Comparison of ENCODE assay signal across 8 mouse cellular contexts in genomic region chr4:62501964-62502732, GRCm38 (mm10). TPM values are rescaled to one million over a fixed set of nuclear protein-coding genes. Genes with fewer than 3 reads are reported as not detected.
DNase-seq lines count a peak whose midpoint lies in the region; ATAC-seq and TF ChIP-seq lines count a peak whose summit lies in the region.

No protein-coding gene starts in this region.

- H3K36me3 ChIP-seq in intestine, postnatal 0 days (ENCODE audit: control insufficient read depth, insufficient read depth): peaks cover 17% of the 10 kb centered on the region
- peaks cover 4% of the 10 kb centered on the region; the same call in 1 of the 2 replicates for H3K36me3 ChIP-seq in midbrain, embryonic 11.5 days (ENCODE audit: control insufficient read depth, insufficient read depth, low read length)

- no peaks in the 10 kb centered on the region for H3K27me3 ChIP-seq in intestine, postnatal 0 days (replicated peaks; ENCODE audit: control insufficient read depth, insufficient read depth, low read length)
- no peaks in the 10 kb centered on the region for H3K27me3 ChIP-seq in midbrain, embryonic 11.5 days (ENCODE audit: control insufficient read depth, insufficient read depth, low read length)

- intact Hi-C loops in left cerebral cortex, postnatal 4 days (cut with DNase I): no loop called here

- peak overlapping the region; percentile 67 for H3K4me2 ChIP-seq in intestine, postnatal 0 days (replicated peaks; ENCODE audit: low read depth)
- peak overlapping the region; percentile 70 for H3K4me2 ChIP-seq in midbrain, embryonic 11.5 days

- H3K27ac ChIP-seq in intestine, postnatal 0 days (ENCODE audit: low read depth, low read length): peak overlapping the region; percentile 97
- no peak overlapping the region for H3K27ac ChIP-seq in midbrain, embryonic 11.5 days (ENCODE audit: low read depth, low read length)

- no peaks in the 10 kb centered on the region for H3K9me3 ChIP-seq in intestine, postnatal 0 days (ENCODE audit: control insufficient read depth)
- no peaks in the 10 kb centered on the region for H3K9me3 ChIP-seq in midbrain, embryonic 11.5 days (ENCODE audit: control insufficient read depth, low read length)

- peak overlapping the region; percentile 88 for H3K4me3 ChIP-seq in intestine, postnatal 0 days (ENCODE audit: low read depth, low read length)
- H3K4me3 ChIP-seq in midbrain, embryonic 11.5 days (ENCODE audit: low read depth, low read length): peak overlapping the region; percentile 74

- TF ChIP-seq CTCF in intestine, postnatal 0 days (IDR thresholded peaks at IDR 0.05; ENCODE audit: low read depth): no peak

- peak; percentile 94 for DNase-seq in adrenal gland, postnatal 10 days
- DNase-seq in embryo, embryonic 9.5 days (ENCODE audit: extremely low spot score): peak; percentile 94
- DNase-seq in gastrocnemius, postnatal 4 days (ENCODE audit: low spot score in 2 of 2): peak; percentile 75 to 88
- DNase-seq in left cerebral cortex, postnatal 4 days: peak; percentile 91
- DNase-seq in midbrain, embryonic 11.5 days (ENCODE audit: low spot score, missing footprints): peak; percentile 99
- peak; percentile 81 for DNase-seq in right cerebral cortex, postnatal 4 days
- peak; percentile 95 for DNase-seq in yolk sac, embryonic 10.5 days (ENCODE audit: low spot score)

- peak; percentile 83 for ATAC-seq in intestine, postnatal 0 days
- peak; percentile 98 for ATAC-seq in midbrain, embryonic 11.5 days (ENCODE audit: low FRiP score)

- peak overlapping the region; percentile 90 for H3K9ac ChIP-seq in intestine, postnatal 0 days (ENCODE audit: low read depth, low read length)
- H3K9ac ChIP-seq in midbrain, embryonic 11.5 days (ENCODE audit: low read length): peak overlapping the region; percentile 77

- WGBS in intestine, postnatal 0 days: 1% methylated on average over 37 of the region's 38 CpGs
- 2% methylated on average over 38 of the region's 38 CpGs for WGBS in midbrain, embryonic 11.5 days

- H3K4me1 ChIP-seq in intestine, postnatal 0 days (replicated peaks; ENCODE audit: control insufficient read depth, insufficient read depth, low read length): peaks cover 9% of the 10 kb centered on the region; the same call in 1 of the 2 replicates
- H3K4me1 ChIP-seq in midbrain, embryonic 11.5 days (ENCODE audit: control insufficient read depth, insufficient read depth, low read length): peaks cover 4% of the 10 kb centered on the region; the same call in 1 of the 2 replicates

RNA-seq across cellular contexts. Expression of gene Hdhd3, which starts 1.1 kb away (rescaled TPM):
- total RNA-seq in adrenal gland, postnatal 10 days (2021): 10 to 100 TPM; 16.7 to 19.5 TPM
- total RNA-seq in gastrocnemius, postnatal 4 days (2021): 10 to 100 TPM in 1 of 2 experiments, 1 to 10 TPM in 1; 9.0 to 10.5 TPM
- polyA plus RNA-seq in intestine, postnatal 0 days (2015; fragmentation: Nextera tagmentation; extraction: Ambion mirVana): 125 and 145 TPM in 2 replicates
- total RNA-seq in left cerebral cortex, postnatal 4 days (2021): 1 to 10 TPM; 5.7 to 6.6 TPM
- 10.8 and 12.1 TPM in 2 replicates for polyA plus RNA-seq in midbrain, embryonic 11.5 days (2014; fragmentation: Nextera tagmentation; extraction: Ambion mirVana)

RNA-seq across cellular contexts. Expression of gene Alad, which starts 17.6 kb away (rescaled TPM):
- 100 to 1,000 TPM; 110 to 122 TPM for total RNA-seq in adrenal gland, postnatal 10 days (2021)
- 10 to 100 TPM; 34.0 to 41.1 TPM for total RNA-seq in gastrocnemius, postnatal 4 days (2021)
- polyA plus RNA-seq in intestine, postnatal 0 days (2015; fragmentation: Nextera tagmentation; extraction: Ambion mirVana): 156 and 168 TPM in 2 replicates
- total RNA-seq in left cerebral cortex, postnatal 4 days (2021): 10 to 100 TPM; 35.3 to 36.8 TPM
- polyA plus RNA-seq in midbrain, embryonic 11.5 days (2014; fragmentation: Nextera tagmentation; extraction: Ambion mirVana): 86.8 and 90.8 TPM in 2 replicates

RNA-seq across cellular contexts. Expression of gene Bspry, which starts 22.3 kb away (rescaled TPM):
- total RNA-seq in adrenal gland, postnatal 10 days (2021): 1 to 10 TPM in 1 of 2 experiments, under 1 TPM in 1; 0.93 to 1.1 TPM
- total RNA-seq in gastrocnemius, postnatal 4 days (2021): 1 to 10 TPM; 1.1 to 1.7 TPM
- polyA plus RNA-seq in intestine, postnatal 0 days (2015; fragmentation: Nextera tagmentation; extraction: Ambion mirVana): 14.7 and 20.5 TPM in 2 replicates
- under 1 TPM; 0.36 TPM for total RNA-seq in left cerebral cortex, postnatal 4 days (2021)
- 0.46 and 0.66 TPM in 2 replicates for polyA plus RNA-seq in midbrain, embryonic 11.5 days (2014; fragmentation: Nextera tagmentation; extraction: Ambion mirVana)

RNA-seq across cellular contexts. Expression of gene Pole3, which starts 22.7 kb away (rescaled TPM):
- total RNA-seq in adrenal gland, postnatal 10 days (2021): 10 to 100 TPM; 40.3 to 46.7 TPM
- 10 to 100 TPM; 27.8 to 31.3 TPM for total RNA-seq in gastrocnemius, postnatal 4 days (2021)
- polyA plus RNA-seq in intestine, postnatal 0 days (2015; fragmentation: Nextera tagmentation; extraction: Ambion mirVana): 38.0 TPM in 2 replicates
- total RNA-seq in left cerebral cortex, postnatal 4 days (2021): 10 to 100 TPM; 32.4 to 36.6 TPM
- polyA plus RNA-seq in midbrain, embryonic 11.5 days (2014; fragmentation: Nextera tagmentation; extraction: Ambion mirVana): 137 TPM in 2 replicates

RNA-seq across cellular contexts. Expression of gene 4933430I17Rik, which starts 23.0 kb away (rescaled TPM):
- total RNA-seq in adrenal gland, postnatal 10 days (2021): under 1 TPM; 0.42 to 0.58 TPM
- under 1 TPM; 0.34 to 0.44 TPM for total RNA-seq in gastrocnemius, postnatal 4 days (2021)
- 0.27 TPM in 1 of 2 replicates, not detected in the other for polyA plus RNA-seq in intestine, postnatal 0 days (2015; fragmentation: Nextera tagmentation; extraction: Ambion mirVana)
- under 1 TPM; 0.44 to 0.90 TPM for total RNA-seq in left cerebral cortex, postnatal 4 days (2021)
- 1.1 and 1.8 TPM in 2 replicates for polyA plus RNA-seq in midbrain, embryonic 11.5 days (2014; fragmentation: Nextera tagmentation; extraction: Ambion mirVana)
